Mouse (Mus musculus): ENCODE measurements around the gene Casr.

DNA sequence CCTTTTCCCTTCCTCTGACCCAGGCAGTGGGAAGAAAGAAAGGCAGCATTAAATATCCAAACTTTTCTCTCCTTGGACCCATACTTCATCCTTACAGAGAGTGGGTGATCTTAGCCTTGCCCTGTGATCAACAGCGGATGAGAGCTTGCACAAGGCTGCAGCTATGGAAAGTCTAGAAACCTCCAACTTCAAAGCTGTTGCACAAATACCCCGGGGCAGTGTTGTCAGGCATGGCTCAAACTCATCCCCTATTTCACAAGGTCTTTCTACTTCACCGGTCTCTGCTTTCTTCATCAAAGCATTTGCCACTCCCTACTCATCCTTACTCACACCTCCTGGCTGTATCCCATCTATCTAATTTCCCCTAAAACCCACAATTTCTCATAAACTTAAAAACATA, 96.5 kb downstream of the Casr start:
- no peak for TF ChIP-seq EP300 (IDR thresholded peaks at IDR 0.05)
- no peak for TF ChIP-seq CTCF (IDR thresholded peaks at IDR 0.05)

Data from lung, postnatal 0 days (tissue).